Mouse (Mus musculus) layer of hippocampus, adult 18-20 months (tissue): ENCODE measurements around the gene Gfm1. TPM values are rescaled to one million over a fixed set of nuclear protein-coding genes. Genes with fewer than 3 reads are reported as not detected.

Source experiments
- DNase-seq, 2 experiments: peaks; one replicate each; pipeline ENCODE4 v3.0.0; 2022; ENCODE audit warnings: low spot score in 2 of 2
- long read RNA-seq: library from polyadenylated mRNA; stranded (forward); transcript quantifications from one replicate; pipeline ENCODE4 v2.0.0, GENCODE M21; 2021
- total RNA-seq, 2 experiments: library from RNA; stranded (reverse); gene quantifications; 2 replicates each; pipeline ENCODE4 v1.2.3; 2021

The Gfm1 gene
- total RNA-seq = 10 to 100 TPM; 52.1 to 57.7 TPM
- long read RNA-seq, full-length matches to known transcripts = 50 of 62 reads
- long read RNA-seq, partial matches to known transcripts = 7 of 62 reads
- long read RNA-seq, other reads (novel, unspliced or antisense) = 5 of 62 reads

- peak; percentile 84 to 91 for DNase-seq
Measured at GRCm38 (mm10) chr3:67429999-67430380, at the start of gene Gfm1. Gene Gfm1 (plus strand): TSS chr3:67430096.

DNA sequence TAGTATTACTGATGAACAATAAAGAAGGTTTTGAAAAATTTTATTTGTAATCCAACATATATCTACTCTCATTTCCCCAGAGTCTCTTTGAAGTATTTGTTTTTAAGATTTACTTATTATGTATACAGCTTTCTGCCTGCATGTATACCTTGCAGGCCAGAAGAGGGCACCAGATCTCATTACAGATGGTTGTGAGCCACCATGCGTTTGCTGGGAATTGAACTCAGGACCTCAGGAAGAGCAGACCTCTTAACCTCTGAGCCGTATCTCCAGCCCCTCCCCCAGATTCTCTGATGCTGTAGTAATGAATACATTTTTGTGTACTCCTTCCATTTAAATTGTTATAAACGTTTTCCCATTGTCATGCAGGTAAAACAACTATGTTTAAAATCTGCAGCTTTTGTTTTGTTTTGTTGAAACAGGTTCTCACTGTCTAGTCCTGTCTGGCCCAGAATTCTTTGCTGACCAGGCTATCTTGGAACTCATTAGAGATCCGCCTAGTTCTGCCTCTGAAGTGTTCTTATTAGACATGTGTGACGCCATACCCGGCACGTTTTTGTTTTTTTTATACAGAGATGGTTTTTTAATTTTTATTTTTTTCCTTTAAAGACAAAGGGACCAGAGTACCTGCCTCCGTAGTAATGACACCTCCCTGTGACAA, 428 bp upstream of the Gfm1 start:
- DNase-seq = no peak

DNA sequence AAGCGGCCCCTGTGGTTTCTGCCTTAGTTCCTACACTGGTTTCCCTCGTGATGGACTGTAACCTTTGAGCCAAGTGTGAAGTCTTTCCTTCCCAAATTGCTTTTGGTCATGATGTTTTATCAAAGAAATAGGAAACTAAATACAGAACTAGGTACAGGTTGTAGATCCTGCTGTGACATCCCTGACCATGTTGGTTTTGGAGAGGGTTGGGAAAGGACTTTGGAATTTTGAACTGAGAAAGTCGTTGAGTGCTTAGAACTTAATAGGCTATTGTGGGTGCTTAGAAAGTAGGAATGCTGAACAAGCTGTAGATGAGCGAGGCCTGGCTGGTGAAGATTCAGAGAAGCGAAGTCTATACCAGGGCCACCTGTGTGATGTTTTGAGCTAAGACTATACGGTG, 4.1 kb downstream of the Gfm1 start:
- DNase-seq = no peak

DNA sequence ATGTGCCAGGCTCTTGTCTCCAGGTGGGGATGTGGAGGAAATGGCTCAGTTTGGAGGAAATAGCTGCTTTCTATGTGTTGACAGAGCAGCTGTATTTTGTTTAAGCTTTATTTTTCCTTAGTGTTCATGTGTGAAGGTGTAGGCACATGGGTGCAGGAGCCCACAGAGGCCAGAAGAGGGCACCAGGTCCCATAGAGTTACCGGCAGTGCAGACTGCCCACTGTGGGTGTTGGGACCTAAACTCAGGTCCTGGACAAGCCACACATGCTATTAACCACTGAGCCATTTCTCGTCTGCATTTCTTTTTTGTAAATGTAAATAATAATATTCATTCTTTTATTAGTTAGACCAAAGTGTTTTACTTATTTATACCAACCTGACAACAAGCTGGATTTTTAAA, 17.2 kb downstream of the Gfm1 start:
- DNase-seq = no peak

- peak; percentile 49 to 75 for DNase-seq
Measured at GRCm38 (mm10) chr3:67449660-67450059, 19.8 kb downstream of the Gfm1 start.

DNA sequence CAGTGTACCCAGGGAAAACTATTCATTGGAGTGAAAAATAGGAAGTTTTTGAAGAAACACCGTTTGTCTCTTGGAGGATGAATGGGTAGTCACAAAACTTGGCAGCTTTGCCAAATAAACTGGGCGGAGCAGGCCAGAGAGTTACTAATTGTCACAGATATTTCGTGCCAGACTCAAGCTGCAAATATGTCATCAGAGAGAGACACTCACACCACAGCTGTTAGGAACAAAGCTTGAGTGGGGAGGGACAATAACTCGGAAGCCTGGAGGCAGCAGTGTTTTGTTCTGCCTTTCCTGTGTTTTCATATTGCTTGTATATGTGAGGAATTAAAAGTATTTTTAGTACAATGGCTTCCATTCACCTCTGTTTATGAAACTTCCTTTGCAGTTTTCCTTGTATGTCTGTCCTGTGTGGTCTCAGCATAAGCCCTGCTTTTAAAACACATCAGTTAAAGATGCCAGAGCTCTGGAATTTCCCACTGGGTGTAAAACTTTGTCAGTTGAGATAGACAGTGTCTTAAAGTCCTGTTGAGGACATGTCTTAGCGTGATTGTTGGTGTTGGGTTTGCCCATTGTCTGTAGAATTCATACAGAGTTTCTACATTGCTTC, 20.8 kb downstream of the Gfm1 start:
- DNase-seq = peak; percentile 27 to 47

GRCm38 (mm10) chr3:67459881-67460280, 30.0 kb downstream of the Gfm1 start:
- DNase-seq = no peak

DNA sequence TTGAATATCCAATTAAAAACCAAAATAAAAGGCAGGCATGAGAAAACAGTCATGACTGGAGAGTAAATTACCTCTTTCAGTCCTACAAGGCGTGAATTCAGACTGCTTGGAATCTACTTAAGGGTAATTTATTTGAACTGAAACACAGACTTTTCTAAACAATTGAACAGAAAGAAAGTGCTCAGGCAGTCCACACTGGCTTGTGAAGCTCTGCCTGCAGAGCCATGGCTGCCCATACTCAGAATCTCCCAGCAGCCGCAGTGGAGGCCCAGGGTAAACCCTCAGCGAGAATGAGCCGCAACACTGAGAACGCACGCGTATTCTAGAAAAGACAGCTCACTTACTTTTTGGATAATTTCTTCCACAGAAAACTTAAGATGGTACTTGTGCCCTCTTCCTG, 32.1 kb downstream of the Gfm1 start:
- no peak for DNase-seq

GRCm38 (mm10) chr3:67462578-67462977, 32.7 kb downstream of the Gfm1 start:
- no peak for DNase-seq

DNA sequence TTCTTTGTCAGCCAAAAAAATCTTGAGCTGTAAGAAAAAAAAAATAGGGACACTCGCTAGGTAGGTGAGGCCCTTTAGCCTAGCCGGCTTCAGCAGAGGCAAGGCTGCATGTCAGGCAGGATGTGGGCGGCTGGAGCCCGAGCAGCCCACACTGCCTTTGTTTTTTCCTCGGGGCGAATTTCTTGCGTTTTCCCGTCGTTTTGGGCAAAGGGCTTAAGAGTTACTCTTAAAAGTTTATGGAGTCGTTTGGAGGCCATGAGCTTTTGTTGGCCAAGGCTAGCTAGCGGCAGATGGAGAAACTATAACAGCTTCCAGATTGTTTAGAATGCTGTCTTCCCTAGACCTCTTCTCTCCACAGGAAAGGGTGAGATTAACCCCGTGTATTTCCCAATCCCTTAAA, 33.1 kb downstream of the Gfm1 start:
- DNase-seq = no peak

DNA sequence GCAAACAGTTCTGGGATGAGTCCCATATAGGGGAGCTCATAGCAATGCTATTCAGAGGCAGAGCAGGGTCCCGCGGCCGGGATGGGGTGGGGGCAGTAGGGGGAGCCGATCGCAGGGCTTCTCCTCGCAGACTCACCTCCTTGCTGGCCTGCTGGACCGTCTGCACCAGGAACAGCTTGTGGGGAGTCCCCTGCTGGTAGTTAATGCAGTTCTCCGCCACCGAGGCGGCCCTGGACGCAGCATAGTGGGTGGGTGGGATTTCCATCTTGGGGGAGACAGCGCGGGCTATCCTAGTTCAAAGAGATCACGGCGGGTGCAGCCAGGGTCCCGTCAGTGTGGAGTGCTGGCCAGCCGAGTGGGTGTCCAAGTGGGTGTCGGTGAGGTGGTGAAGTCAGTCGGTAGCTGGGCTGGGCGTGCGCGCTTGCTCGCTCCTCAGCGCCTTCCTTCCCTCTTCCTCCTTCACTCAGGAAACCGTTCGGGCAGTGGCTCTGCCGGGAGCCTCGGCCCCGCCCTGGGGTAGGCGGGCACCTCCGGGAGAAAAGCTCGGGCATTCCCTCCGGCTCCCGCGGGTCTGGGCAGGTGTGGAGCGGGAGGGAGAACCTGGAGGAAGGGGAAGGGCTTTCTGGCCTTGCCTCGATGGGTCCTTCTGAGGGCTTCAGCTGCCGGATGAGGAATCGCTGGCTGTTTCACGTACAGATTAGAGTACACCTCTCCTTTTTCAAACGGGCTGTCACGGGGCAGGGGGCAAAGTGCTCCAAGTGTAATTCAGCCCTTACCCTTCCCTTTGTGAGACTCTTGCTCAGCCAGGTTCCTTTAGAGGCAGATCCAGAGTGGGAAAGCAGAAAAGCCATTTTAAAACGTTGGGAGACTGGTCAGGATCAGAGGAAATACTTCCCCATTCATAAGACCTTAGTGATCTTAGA, 33.8 kb downstream of the Gfm1 start, which contains the start of gene Lxn:
Gene Lxn, minus strand, starts transcription at position 477 of the 923 bp plus-strand sequence.
- DNase-seq = peak; percentile 52 to 57

- DNase-seq = no peak
Measured at GRCm38 (mm10) chr3:67466576-67466975, 36.7 kb downstream of the Gfm1 start.

- DNase-seq = no peak
Measured at GRCm38 (mm10) chr3:67467281-67467680, 37.4 kb downstream of the Gfm1 start.

GRCm38 (mm10) chr3:67471408-67472127, 41.7 kb downstream of the Gfm1 start:
- no peak for DNase-seq

DNA sequence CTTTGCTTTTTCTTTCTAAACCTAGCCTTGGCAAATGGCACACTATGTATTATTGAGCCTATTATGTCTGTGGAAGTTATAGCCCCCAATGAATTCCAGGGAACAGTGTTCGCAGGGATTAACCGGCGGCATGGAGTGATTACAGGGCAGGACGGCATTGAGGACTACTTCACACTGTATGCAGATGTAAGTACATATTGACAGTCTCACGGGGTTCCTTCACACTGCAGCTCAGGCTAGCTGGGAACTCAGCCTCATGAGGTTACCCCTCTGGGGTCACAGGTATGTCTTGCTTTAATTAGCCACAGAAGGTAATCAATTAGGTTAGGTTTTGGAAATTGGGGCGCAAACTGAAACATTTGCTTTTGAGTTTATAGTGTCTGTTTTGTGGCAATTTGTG, 43.5 kb downstream of the Gfm1 start:
- no peak for DNase-seq

DNA sequence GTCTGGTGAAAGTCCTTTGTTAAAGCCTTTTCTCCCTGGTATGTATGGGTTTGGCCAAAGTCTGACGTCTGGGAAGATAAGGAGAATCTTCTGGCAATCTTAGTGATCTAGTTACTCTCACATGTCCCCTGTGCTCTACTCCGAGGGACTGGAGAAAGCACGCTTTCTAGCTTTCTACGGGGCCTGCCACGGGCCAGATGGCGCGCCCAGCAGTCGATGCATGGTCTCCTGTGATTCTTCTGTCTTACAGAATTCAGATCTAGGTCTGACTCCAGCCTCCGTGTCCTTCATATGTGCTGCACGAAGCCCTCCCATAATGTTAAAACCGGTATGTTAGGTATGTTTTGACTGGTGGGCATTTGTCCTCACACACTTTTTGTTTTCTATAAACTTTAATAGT, 49.9 kb downstream of the Gfm1 start:
- no peak for DNase-seq

DNA sequence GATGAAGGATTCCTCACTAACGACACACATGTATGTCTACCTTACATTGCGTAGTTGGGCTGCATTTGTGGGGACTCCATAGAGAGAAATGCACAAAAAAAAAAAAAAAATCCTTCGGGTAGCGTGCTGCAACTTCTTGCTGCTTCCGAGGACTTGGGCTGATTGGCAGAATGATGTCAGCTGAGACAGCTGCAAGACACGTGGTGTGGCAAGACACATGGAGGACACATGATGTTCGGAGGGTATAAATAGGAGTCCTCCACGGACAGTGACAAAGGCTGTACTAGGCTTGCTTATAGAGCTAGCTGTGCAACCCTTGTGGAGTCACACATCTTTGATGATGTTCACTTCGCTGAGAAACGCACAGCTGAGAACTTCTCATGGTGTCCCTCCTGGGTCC, 52.5 kb downstream of the Gfm1 start:
- no peak for DNase-seq

DNA sequence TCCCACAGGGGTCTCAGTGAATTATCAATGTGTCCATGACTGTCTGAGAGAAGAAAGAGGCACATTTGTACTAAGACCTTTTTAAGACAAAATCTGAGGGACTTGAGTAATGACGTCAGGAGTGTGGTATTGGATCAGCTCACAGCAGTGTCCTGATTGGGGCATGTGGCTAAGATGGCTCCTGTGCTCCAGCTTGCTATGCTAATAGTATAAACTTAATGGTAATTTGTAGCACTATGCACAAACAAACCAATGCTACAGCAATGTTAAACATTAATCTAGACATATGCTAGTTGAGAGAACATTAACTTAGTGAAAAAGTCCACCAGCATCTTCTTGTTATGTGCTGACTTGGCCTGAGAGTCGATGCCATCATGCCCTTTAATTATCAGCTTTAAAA, 55.3 kb downstream of the Gfm1 start:
- no peak for DNase-seq

GRCm38 (mm10) chr3:67490156-67490555, 60.3 kb downstream of the Gfm1 start:
- DNase-seq = no peak

DNA sequence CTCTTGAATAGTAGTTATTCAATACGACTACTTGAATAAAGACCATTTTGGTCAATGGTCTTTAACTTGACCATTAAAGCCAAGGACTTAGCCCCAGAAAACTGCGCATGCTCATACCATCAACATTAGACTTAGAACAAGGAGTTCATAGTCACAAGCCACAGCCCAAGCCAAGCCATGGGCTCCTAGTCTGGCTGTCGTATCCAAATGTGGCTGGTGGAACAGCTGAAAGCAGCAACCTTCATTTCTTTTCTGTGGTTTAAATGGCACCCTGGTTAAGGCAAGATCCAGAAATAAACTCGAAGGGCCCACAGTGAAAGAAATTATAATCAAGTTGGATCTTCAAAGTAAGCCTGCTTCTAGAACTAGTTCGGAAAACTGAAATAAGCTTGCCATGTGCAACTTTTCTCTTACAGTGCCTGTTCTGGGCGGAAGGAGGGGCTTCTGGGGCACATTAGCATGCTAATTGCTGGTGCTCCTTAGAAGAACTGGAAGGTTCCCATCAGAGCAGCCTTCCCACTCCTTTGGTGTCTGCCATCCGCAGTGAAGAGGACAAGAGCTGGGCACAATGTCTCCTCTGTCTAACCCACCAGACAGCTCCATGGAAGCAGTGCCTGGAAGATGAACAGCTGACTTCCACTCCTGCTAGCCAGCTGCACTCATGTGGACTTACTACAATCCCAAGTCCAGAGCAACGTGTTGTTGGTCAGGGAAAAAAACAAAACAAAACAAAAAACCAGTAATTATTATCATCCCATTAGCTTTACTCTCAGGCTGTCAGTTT, 62.4 kb downstream of the Gfm1 start:
- DNase-seq = peak in 1 of 2 experiments; percentile 19
